Mouse (Mus musculus) embryo, embryonic 9.5 days (tissue): Measurements from ENCODE around the gene Fbxl4.

Source experiments
- DNase-seq: peaks from one replicate; pipeline ENCODE4 v3.0.0-alpha.2; 2017; ENCODE audit errors: extremely low spot score

The Fbxl4 gene

GRCm38 (mm10) chr4:22476967-22477710 is 119.8 kb downstream of the Fbxl4 start:
- peak; percentile 78 for DNase-seq

GRCm38 (mm10) chr4:22477711-22478230 is 120.4 kb downstream of the Fbxl4 start:
- DNase-seq = no peak

GRCm38 (mm10) chr4:22478488-22479367 is 121.4 kb downstream of the Fbxl4 start:
- DNase-seq = peak; percentile 50

GRCm38 (mm10) chr4:22479368-22480090 is 122.2 kb downstream of the Fbxl4 start:
- peak; percentile 72 for DNase-seq

GRCm38 (mm10) chr4:22480091-22480857 is 122.9 kb downstream of the Fbxl4 start:
- DNase-seq = peak; percentile 55

GRCm38 (mm10) chr4:22480858-22481205 is 123.5 kb downstream of the Fbxl4 start:
- DNase-seq = no peak

GRCm38 (mm10) chr4:22482118-22482517 is 124.8 kb downstream of the Fbxl4 start:
- DNase-seq = no peak

GRCm38 (mm10) chr4:22482756-22483280 is 125.5 kb downstream of the Fbxl4 start:
- peak; percentile 44 for DNase-seq

GRCm38 (mm10) chr4:22483548-22483947 is 126.2 kb downstream of the Fbxl4 start:
- no peak for DNase-seq
